Mouse (Mus musculus): ENCODE results near the gene Nt5c.

GRCm38 (mm10) chr11:115456182-115456581 is 35.5 kb downstream of the Nt5c start:
- no peak for TF ChIP-seq POLR2A (IDR thresholded peaks at IDR 0.05; ENCODE audit: borderline replicate concordance, extremely low read depth, insufficient read depth, insufficient read length, poor library complexity, severe bottlenecking)
- no peak for TF ChIP-seq CTCF (IDR thresholded peaks at IDR 0.05; ENCODE audit: borderline replicate concordance, extremely low read depth, insufficient read depth, insufficient read length)

All from brain, embryonic 14.5 days (tissue).